Mouse (Mus musculus) midbrain, embryonic 14.5 days (tissue): Measurements from ENCODE around the gene Pla2g6. TPM values are rescaled to one million over a fixed set of nuclear protein-coding genes. Genes with fewer than 3 reads are reported as not detected.

Source experiments
- ATAC-seq: fragments of 200-750 bp; cut with Nextera tagmentation; 2 replicates; pipeline ENCODE4 v1.8.0; 2017; ENCODE audit warnings: moderate number of reproducible peaks, moderate library complexity; ENCODE audit not compliant: low FRiP score, low TSS enrichment
- DNase-seq: peaks from one replicate; pipeline ENCODE4 v3.0.0-alpha.2; 2015
- H3K27ac ChIP-seq: fragments of 300-500 bp; sonication (generic); replicated peaks from 2 replicates; pipeline ENCODE4 v1.5.1; 2014; ENCODE audit warnings: mild to moderate bottlenecking, low read depth, low read length, moderate library complexity
- H3K27me3 ChIP-seq: fragments of 300-500 bp; sonication (generic); 2 replicates; pipeline ENCODE4 v1.6.1; 2014; ENCODE audit warnings: low read length, control low read depth, mixed read lengths; ENCODE audit not compliant: control insufficient read depth, insufficient read depth
- H3K36me3 ChIP-seq: fragments of 300-500 bp; sonication (generic); 2 replicates; pipeline ENCODE4 v1.6.1; 2014; ENCODE audit warnings: low read length, control low read depth; ENCODE audit not compliant: control insufficient read depth, insufficient read depth
- H3K4me1 ChIP-seq: fragments of 300-500 bp; sonication (generic); 2 replicates; pipeline ENCODE4 v1.6.1; 2014; ENCODE audit warnings: mild to moderate bottlenecking, antibody characterized with exemption, low read length, control low read depth; ENCODE audit not compliant: control insufficient read depth, insufficient read depth
- H3K4me2 ChIP-seq: fragments of 300-500 bp; sonication (generic); 2 replicates; pipeline ENCODE4 v1.6.1; 2014; ENCODE audit warnings: mild to moderate bottlenecking, low read length, moderate library complexity
- H3K4me3 ChIP-seq: fragments of 300-500 bp; sonication (generic); replicated peaks from 2 replicates; pipeline ENCODE4 v1.5.1; 2014; ENCODE audit warnings: low read depth, low read length
- H3K9ac ChIP-seq: fragments of 300-500 bp; sonication (generic); replicated peaks from 2 replicates; pipeline ENCODE4 v1.6.1; 2014; ENCODE audit warnings: mild to moderate bottlenecking, low read length, moderate library complexity
- H3K9me3 ChIP-seq: fragments of 300-500 bp; sonication (generic); 2 replicates; pipeline ENCODE4 v1.6.1; 2016; ENCODE audit warnings: low read length, control low read depth, mixed read lengths; ENCODE audit not compliant: control insufficient read depth
- WGBS: fragments of 180-500 bp; shearing (Covaris S2); extraction: QIAGEN DNeasy Blood & Tissue Kit; methylation state at CpG from one replicate; pipeline ENCODE4 v1.1.7; 2014; 5-methylcytosine and 5-hydroxymethylcytosine counted together
- polyA plus RNA-seq: library from polyadenylated mRNA; unstranded; fragments of >200 nt; fragmentation: Nextera tagmentation; extraction: Ambion mirVana; gene quantifications from 2 replicates; pipeline ENCODE4 v1.2.1, GENCODE M21; 2014

Gene Pla2g6
- polyA plus RNA-seq, 1 experiment from 2014 or later, result 28.2 TPM

DNA sequence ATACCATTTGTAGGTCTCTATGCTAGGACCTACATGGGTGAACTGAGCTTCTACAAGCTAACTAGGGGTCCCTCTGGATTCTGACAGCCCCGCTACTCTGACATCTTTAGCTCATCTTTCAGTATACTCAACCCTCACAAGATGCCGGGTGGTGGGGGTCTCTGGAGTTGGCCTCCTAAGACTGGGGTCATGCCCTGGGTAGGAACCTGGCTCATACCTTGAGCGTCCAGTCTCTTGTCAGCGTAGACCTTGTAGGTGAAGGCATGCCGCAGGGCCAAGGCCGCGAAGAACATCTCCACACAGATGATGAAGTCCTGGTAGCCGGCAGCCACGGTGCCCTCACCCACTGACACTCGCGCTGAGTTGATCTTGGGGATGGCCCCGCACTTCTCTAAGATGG lies 36.9 kb upstream of the Pla2g6 start:
- no peak for ATAC-seq
- Histone ChIP-seq H3K9ac (no peak overlapping the region), H3K4me3 (no peak overlapping the region), H3K36me3 (peaks cover 89% of the 10 kb centered on the region), H3K9me3 (no peaks in the 10 kb centered on the region), H3K4me1 (no peaks in the 10 kb centered on the region), H3K27me3 (no peaks in the 10 kb centered on the region), H3K4me2 (no peak overlapping the region), H3K27ac (no peak overlapping the region)
- no peak for DNase-seq
- WGBS, result 97% methylated on average over 12 of the region's 12 CpGs

DNA sequence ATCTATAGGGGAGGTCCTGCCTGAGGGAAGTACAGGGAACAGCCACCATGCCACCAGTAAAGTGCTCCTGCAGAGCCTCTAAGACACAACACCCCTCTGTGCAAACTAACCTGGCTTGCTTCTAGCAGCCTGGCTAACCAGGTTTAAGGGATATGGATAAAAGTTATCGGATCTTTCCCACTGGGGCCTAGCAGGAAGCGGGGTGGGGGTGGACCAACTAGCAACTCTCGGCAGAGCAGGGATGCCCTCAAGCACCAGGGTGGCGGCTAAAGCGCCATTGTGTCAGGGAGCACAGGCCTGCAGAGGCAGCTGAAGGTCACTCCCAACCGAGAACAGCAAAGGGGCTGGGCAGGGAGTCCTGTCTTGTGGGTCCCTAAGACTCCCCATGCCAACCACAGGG lies 35.9 kb upstream of the Pla2g6 start:
- Histone ChIP-seq H3K9ac (no peak overlapping the region), H3K27me3 (no peaks in the 10 kb centered on the region), H3K4me3 (no peak overlapping the region), H3K36me3 (peaks cover 80% of the 10 kb centered on the region), H3K4me1 (no peaks in the 10 kb centered on the region), H3K27ac (no peak overlapping the region), H3K4me2 (no peak overlapping the region), H3K9me3 (no peaks in the 10 kb centered on the region)
- 74% methylated on average over 6 of the region's 6 CpGs for WGBS
- no peak for DNase-seq
- ATAC-seq, result no peak

DNA sequence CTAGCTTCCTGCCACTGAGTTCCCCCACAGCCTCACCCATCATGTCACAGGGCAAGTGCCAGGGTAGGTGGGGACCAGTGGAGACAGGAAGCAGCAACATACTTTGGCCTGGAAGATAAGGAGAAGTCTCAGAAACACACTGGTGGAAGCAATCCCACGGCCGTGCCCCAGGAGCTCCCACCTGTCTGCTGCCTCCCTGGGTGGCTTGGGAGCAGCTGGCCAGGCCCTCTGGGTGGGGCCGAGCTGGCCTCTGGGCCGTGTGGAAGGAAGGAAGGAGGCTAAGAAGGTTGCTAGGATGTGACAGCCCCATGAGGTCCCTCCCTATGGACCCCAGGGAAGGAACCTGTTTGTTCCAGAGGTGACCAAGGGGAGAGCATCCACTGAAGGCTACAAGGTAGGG lies 32.8 kb upstream of the Pla2g6 start:
- Histone ChIP-seq H3K4me1 (peaks cover 9% of the 10 kb centered on the region; the same call in 1 of the 2 replicates), H3K36me3 (peaks cover 53% of the 10 kb centered on the region), H3K4me3 (no peak overlapping the region), H3K27me3 (peaks cover 20% of the 10 kb centered on the region), H3K9me3 (no peaks in the 10 kb centered on the region), H3K9ac (no peak overlapping the region), H3K27ac (no peak overlapping the region), H3K4me2 (no peak overlapping the region)
- WGBS, result 75% methylated on average over 4 of the region's 4 CpGs
- ATAC-seq, result no peak
- no peak for DNase-seq

DNA sequence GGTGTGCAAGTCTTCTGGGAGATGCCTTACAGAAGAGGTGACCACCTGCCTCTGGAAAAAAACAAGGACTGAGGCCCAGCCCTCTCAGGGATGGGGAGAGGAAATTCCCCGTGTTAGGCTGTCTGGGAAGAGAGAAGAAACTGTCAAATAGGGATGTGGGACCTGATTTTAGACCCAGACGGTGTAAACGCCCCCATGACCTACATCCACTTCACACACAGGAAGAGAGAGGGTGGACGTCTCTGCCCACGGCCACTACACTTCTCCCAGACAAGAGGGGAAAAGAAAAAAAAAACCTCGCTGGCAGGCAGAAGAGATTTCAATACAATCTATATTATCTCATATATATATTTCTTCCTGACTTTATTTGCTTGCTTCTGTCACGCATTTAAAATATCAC lies 32.2 kb upstream of the Pla2g6 start:
- Histone ChIP-seq H3K36me3 (peaks cover 47% of the 10 kb centered on the region), H3K27ac (no peak overlapping the region), H3K4me2 (no peak overlapping the region), H3K27me3 (peaks cover 24% of the 10 kb centered on the region), H3K9me3 (no peaks in the 10 kb centered on the region), H3K4me3 (no peak overlapping the region), H3K4me1 (peaks cover 9% of the 10 kb centered on the region; the same call in 1 of the 2 replicates), H3K9ac (no peak overlapping the region; the same call in 1 of the 2 replicates)
- DNase-seq, result no peak
- WGBS, result 73% methylated on average over 7 of the region's 7 CpGs
- ATAC-seq, result no peak

DNA sequence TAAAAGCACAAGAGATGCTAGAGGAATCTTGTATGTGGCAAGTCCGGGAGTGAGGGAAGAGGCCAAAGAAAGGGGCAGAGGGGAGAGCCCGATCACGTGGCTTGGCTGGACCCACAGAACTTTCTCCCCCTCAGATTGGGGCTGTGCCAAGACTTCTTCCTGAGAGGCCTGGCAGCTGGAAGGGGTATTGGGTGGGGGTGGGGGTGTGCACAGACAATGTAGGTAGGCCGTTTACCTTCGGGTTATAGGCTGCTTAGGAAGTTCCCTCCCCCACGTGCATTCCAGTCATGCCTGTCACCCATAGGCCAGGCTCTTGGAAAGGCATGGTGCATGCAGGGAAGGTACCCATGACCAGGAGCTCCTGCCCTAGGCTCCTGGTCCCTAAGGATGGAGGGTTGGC lies 31.8 kb upstream of the Pla2g6 start:
- 38% methylated on average over 6 of the region's 6 CpGs for WGBS
- H3K4me3 ChIP-seq, result no peak overlapping the region
- H3K9ac ChIP-seq, result no peak overlapping the region
- H3K9me3 ChIP-seq, result no peaks in the 10 kb centered on the region
- DNase-seq, result no peak
- H3K27ac ChIP-seq, result no peak overlapping the region
- no peak for ATAC-seq
- no peak overlapping the region for H3K4me2 ChIP-seq
- peaks cover 42% of the 10 kb centered on the region for H3K36me3 ChIP-seq
- H3K4me1 ChIP-seq, result peaks cover 9% of the 10 kb centered on the region; the same call in 1 of the 2 replicates
- H3K27me3 ChIP-seq, result peaks cover 24% of the 10 kb centered on the region

DNA sequence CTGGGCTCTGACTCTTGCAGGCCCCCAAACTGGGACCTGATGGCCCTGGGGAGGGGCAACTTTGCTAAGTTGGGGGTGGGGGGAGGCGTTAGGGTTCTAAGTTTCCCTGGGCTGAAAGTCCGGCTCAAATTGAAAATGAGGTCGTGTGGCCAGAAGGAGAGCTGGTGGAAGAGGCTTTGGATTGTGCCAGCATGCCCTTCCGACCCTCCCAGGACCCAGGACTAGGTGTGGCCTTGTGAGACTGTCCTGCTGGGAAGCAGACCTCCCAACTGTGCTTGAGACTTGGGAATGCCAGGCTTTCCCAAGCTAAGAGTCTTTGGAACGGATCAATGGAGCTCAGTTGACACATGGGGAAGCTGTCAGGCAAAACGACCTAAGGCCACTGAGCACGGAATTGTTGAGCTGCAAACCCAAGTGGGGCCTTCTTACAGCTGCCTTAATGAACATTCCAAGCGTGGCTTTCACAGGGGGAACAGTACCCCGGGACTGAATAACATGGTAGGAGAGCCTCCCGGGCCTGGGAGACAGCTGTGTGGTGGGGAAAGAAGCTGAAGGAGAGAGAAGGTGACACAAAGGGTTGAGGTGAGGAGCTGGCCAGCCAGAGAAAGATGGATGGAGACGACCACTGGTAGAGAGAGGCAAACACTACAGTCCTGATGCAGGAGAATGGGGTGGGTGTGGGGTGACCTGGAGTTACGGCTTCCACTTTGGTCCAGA lies 29.9 kb upstream of the Pla2g6 start:
- no peak overlapping the region; the same call in 1 of the 2 replicates for H3K9ac ChIP-seq
- peak overlapping the region; percentile 44; the same call in 1 of the 2 replicates for H3K4me3 ChIP-seq
- peaks cover 9% of the 10 kb centered on the region; the same call in 1 of the 2 replicates for H3K4me1 ChIP-seq
- H3K4me2 ChIP-seq, result peak overlapping the region; percentile 95
- peaks cover 24% of the 10 kb centered on the region for H3K27me3 ChIP-seq
- WGBS, result 29% methylated on average over 12 of the region's 12 CpGs
- ATAC-seq (no peak), DNase-seq (no peak)
- no peak overlapping the region for H3K27ac ChIP-seq
- peaks cover 24% of the 10 kb centered on the region for H3K36me3 ChIP-seq
- H3K9me3 ChIP-seq, result no peaks in the 10 kb centered on the region

DNA sequence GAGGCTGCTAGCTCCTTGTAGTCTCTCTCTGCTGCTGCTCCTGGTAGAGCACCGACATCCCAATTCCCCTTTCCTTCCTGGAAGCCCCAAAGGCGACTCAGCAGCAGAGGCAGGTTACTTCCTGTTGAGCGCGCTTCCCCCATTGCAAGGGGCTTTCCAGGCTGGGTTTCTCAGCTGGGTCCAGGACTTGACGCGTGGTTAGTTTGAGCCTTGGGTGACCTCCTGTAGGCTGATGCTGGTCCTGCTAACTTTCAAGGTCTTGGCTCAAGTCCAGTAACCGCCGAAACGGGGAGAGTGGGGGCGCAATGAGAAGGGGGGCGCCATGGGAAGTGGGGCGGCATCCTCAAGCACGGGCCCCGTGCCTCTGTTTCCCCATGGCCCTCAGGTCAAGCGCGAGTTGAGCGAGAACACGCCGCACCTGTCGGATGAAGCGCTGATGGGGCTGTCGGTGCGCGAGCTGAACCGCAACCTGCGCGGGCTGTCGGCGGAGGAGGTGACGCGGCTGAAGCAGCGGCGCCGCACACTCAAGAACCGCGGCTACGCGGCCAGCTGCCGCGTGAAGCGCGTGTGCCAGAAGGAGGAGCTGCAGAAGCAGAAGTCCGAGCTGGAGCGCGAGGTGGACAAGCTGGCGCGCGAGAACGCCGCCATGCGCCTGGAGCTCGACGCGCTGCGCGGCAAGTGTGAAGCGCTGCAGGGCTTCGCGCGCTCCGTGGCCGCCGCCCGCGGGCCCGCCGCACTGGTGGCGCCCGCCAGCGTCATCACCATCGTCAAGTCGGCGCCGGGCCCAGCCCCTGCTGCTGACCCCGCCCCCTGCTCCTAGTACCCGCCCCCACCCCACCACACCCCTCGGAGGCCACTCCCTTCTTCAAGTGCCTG lies 29.1 kb upstream of the Pla2g6 start:
- under 1% methylated on average over 77 of the region's 77 CpGs for WGBS
- H3K9ac ChIP-seq, result peak overlapping the region; percentile 53
- ATAC-seq (peak; percentile 72), DNase-seq (peak; percentile 84)
- peaks cover 9% of the 10 kb centered on the region; the same call in 1 of the 2 replicates for H3K4me1 ChIP-seq
- H3K27me3 ChIP-seq, result peaks cover 24% of the 10 kb centered on the region
- peak overlapping the region; percentile 95 for H3K4me2 ChIP-seq
- H3K9me3 ChIP-seq, result no peaks in the 10 kb centered on the region
- no peak overlapping the region for H3K27ac ChIP-seq
- peaks cover 16% of the 10 kb centered on the region for H3K36me3 ChIP-seq
- H3K4me3 ChIP-seq, result peak overlapping the region; percentile 44

DNA sequence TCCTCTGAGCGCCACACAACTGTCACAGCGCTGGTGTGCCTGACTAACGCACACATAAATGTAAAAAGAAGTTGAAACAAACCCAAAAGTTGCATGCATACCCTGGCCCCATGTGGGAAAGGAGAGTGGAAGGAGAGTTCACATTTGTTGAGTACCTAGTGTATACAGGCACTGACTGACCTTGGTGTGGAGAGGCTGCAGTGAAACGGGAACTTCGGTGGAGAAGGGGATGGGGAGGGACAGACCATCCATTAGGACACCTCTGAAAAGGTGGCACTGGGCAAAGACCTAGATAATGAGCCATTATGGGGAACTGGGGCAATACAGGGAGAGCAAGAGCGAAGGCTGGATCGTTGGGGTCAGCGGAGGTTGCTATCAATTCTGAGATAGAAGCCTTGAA lies 28.3 kb upstream of the Pla2g6 start:
- Histone ChIP-seq H3K4me2 (peak overlapping the region; percentile 95), H3K4me3 (no peak overlapping the region), H3K9ac (no peak overlapping the region), H3K36me3 (peaks cover 8% of the 10 kb centered on the region), H3K4me1 (peaks cover 9% of the 10 kb centered on the region; the same call in 1 of the 2 replicates), H3K27ac (no peak overlapping the region), H3K27me3 (peaks cover 24% of the 10 kb centered on the region), H3K9me3 (no peaks in the 10 kb centered on the region)
- no peak for ATAC-seq
- WGBS, result 85% methylated on average over 8 of the region's 8 CpGs
- DNase-seq, result no peak
